Mouse (Mus musculus) adrenal gland, adult 2 months (tissue): ENCODE results near the gene Rapgef4. TPM values are rescaled to one million over a fixed set of nuclear protein-coding genes. Genes with fewer than 3 reads are reported as not detected.

Source experiments
- DNase-seq: peaks from one replicate; pipeline ENCODE4 v3.0.0; 2021
- polyA plus RNA-seq: library from polyadenylated mRNA; depleted of rRNA; stranded (reverse); fragments of >200 nt; gene quantifications from 2 replicates; pipeline ENCODE4 v1.2.3, GENCODE M21; 2012
- total RNA-seq, 2 experiments: library from RNA; stranded (reverse); gene quantifications; 2 replicates each; pipeline ENCODE4 v1.2.3; 2021

The Rapgef4 gene
- total and polyA plus RNA-seq, 3 experiments: 109 to 271 (median 137) TPM

GRCm38 (mm10) chr2:72077490-72078139 is 96.6 kb downstream of the Rapgef4 start:
- no peak for DNase-seq

- peak; percentile 66 for DNase-seq
These were observed 97.1 kb downstream of the Rapgef4 start for GRCm38 (mm10) chr2:72078140-72078521.

- no peak for DNase-seq
These were observed 98.1 kb downstream of the Rapgef4 start for GRCm38 (mm10) chr2:72079110-72079509.

- DNase-seq: no peak
These were observed 101.8 kb downstream of the Rapgef4 start for GRCm38 (mm10) chr2:72082846-72083245.

GRCm38 (mm10) chr2:72088886-72089285 is 107.8 kb downstream of the Rapgef4 start:
- peak; percentile 25 for DNase-seq

GRCm38 (mm10) chr2:72090061-72090460 is 109.0 kb downstream of the Rapgef4 start:
- DNase-seq: peak; percentile 72

GRCm38 (mm10) chr2:72092046-72092445 is 111.0 kb downstream of the Rapgef4 start:
- DNase-seq: peak; percentile 38

GRCm38 (mm10) chr2:72093402-72094037 is 112.5 kb downstream of the Rapgef4 start:
- DNase-seq: no peak

GRCm38 (mm10) chr2:72094038-72094437 is 113.0 kb downstream of the Rapgef4 start:
- peak; percentile 64 for DNase-seq

GRCm38 (mm10) chr2:72094446-72094845 is 113.4 kb downstream of the Rapgef4 start:
- no peak for DNase-seq

GRCm38 (mm10) chr2:72095002-72095401 is 114.0 kb downstream of the Rapgef4 start:
- peak; percentile 66 for DNase-seq

- DNase-seq: peak; percentile 83
These were observed 115.3 kb downstream of the Rapgef4 start for GRCm38 (mm10) chr2:72096345-72096744.

GRCm38 (mm10) chr2:72098366-72098765 is 117.3 kb downstream of the Rapgef4 start:
- DNase-seq: no peak

- DNase-seq: peak; percentile 50
These were observed 123.6 kb downstream of the Rapgef4 start for GRCm38 (mm10) chr2:72104604-72105003.

- DNase-seq: no peak
These were observed 126.6 kb downstream of the Rapgef4 start for GRCm38 (mm10) chr2:72107525-72108180.

GRCm38 (mm10) chr2:72108448-72109312 is 127.6 kb downstream of the Rapgef4 start:
- no peak for DNase-seq

GRCm38 (mm10) chr2:72110404-72110803 is 129.4 kb downstream of the Rapgef4 start:
- no peak for DNase-seq

GRCm38 (mm10) chr2:72113716-72114115 is 132.7 kb downstream of the Rapgef4 start:
- DNase-seq: peak; percentile 48

- DNase-seq: no peak
These were observed 133.1 kb downstream of the Rapgef4 start for GRCm38 (mm10) chr2:72114148-72114559.

GRCm38 (mm10) chr2:72116103-72116502 is 135.1 kb downstream of the Rapgef4 start:
- DNase-seq: no peak

GRCm38 (mm10) chr2:72116698-72117097 is 135.7 kb downstream of the Rapgef4 start:
- no peak for DNase-seq
